In the genomic region with DNA sequence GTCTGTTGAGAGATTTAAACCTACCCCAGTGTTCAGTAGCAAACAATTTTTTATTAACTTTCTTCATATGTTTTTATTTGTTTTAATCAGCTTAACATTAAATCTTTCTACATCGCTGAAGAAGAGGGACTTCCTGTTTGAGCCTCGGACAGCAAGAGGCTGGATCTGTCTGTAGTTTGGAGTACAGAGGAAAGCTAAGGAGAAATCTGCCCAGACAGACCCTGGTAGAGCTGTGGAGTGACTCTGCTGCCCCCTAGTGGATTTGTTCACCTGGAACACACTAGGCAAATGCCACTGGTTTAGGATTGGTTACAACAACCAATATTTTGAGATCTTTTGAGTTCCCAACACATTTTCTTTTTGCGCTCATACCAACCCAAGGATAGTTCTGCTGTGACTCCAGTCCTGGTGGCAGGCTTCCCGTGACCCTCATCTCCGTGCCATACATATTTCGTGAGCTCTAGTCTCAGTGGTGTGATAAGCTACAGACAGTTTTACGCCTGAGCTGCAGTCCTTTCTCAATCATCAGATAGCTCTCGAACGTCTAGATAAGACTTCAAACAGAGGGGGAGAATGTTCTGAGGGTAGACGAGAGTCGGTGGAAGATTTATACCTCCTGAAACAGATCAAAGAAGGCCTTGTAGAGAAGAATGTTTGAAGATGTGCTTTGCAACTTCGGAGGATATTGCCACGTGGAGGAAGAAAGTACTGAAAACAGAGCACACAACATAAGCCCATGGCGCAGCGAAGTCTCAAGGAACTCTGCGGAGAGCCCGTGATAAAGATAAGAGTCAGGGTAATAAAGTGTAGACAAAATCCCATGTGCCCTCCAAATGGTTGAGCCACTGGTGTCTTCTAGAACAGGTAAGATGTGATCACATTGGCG, we compare ENCODE assay signal across 9 mouse cellular contexts.
A peak's percentile ranks its signal among the peaks of the same experiment; 100 is the strongest.
DNase-seq lines count a peak whose midpoint lies in the region; ATAC-seq lines count a peak whose summit lies in the region.
"Had no signal": no experiment of that assay in that cellular context is flagged by ENCODE, and none has a peak within 500 bp of the region (broad histone marks: within the 10 kb centered on the region; RNA-seq: fewer than 3 reads in every experiment).

No protein-coding gene starts in this region.

- ATAC-seq in heart, embryonic 14.5 days (ENCODE audit: insufficient number of reproducible peaks, insufficient read depth, low FRiP score, low read depth) = peak; percentile 75; the same call in 1 of the 2 replicates
- ATAC-seq in liver, embryonic 11.5 days (replicated peaks; ENCODE audit: low FRiP score) = peak; percentile 82
- ATAC-seq in stomach, embryonic 14.5 days (ENCODE audit: insufficient number of reproducible peaks, insufficient read depth, low FRiP score, low read depth) = peak; percentile 84; the same call in 1 of the 2 replicates

- H3K4me3 ChIP-seq in heart, embryonic 14.5 days (ENCODE audit: control insufficient read depth in 1 of 2, insufficient read depth in 1 of 2, low read depth in 1 of 2, low read length in 2 of 2) = peak overlapping the region in 1 of 2 experiments; percentile 13; a peak in 1 of 4 replicates
- no peak overlapping the region for H3K4me3 ChIP-seq in liver, embryonic 11.5 days (ENCODE audit: low read depth, low read length)
- H3K4me3 ChIP-seq in stomach, embryonic 14.5 days (ENCODE audit: low read depth, low read length) = no peak overlapping the region
- H3K4me3 ChIP-seq: erythroblast, embryonic 14.5 days had no signal

- no peaks in the 10 kb centered on the region for H3K9me3 ChIP-seq in heart, embryonic 14.5 days (ENCODE audit: control insufficient read depth, low read length)
- H3K9me3 ChIP-seq in liver, embryonic 11.5 days (ENCODE audit: control insufficient read depth, low read length) = no peaks in the 10 kb centered on the region
- no peaks in the 10 kb centered on the region for H3K9me3 ChIP-seq in stomach, embryonic 14.5 days (ENCODE audit: control insufficient read depth, low read depth, low read length)

- H3K9ac ChIP-seq in heart, embryonic 14.5 days (ENCODE audit: low read length) = peak overlapping the region; percentile 57
- H3K9ac ChIP-seq in liver, embryonic 11.5 days (ENCODE audit: low read depth, low read length) = no peak overlapping the region
- no peak overlapping the region for H3K9ac ChIP-seq in stomach, embryonic 14.5 days (replicated peaks; ENCODE audit: low read depth, low read length)

- no peaks in the 10 kb centered on the region for H3K36me3 ChIP-seq in heart, embryonic 14.5 days (ENCODE audit: control insufficient read depth, insufficient read depth, low read length)
- H3K36me3 ChIP-seq in liver, embryonic 11.5 days (ENCODE audit: control insufficient read depth, insufficient read depth, low read length) = no peaks in the 10 kb centered on the region
- H3K36me3 ChIP-seq in stomach, embryonic 14.5 days (ENCODE audit: control insufficient read depth, insufficient read depth, low read length) = no peaks in the 10 kb centered on the region

- H3K27me3 ChIP-seq in heart, embryonic 14.5 days (ENCODE audit: control insufficient read depth, insufficient read depth, low read length) = no peaks in the 10 kb centered on the region
- H3K27me3 ChIP-seq in liver, embryonic 11.5 days (replicated peaks; ENCODE audit: control insufficient read depth, insufficient read depth, low read length) = no peaks in the 10 kb centered on the region
- H3K27me3 ChIP-seq in stomach, embryonic 14.5 days (ENCODE audit: control insufficient read depth, insufficient read depth, low read length) = no peaks in the 10 kb centered on the region

- DNase-seq in CD4-positive, CD25-positive, alpha-beta regulatory T cell, adult 2 months (ENCODE audit: low read depth, low spot score) = peak; percentile 92
- peak; percentile 76 for DNase-seq in brain, embryonic 18.5 days (ENCODE audit: low read depth, low spot score)
- peak; percentile 68 for DNase-seq in fibroblast of lung, adult 2 months (ENCODE audit: low read depth)
- DNase-seq in kidney, postnatal 10 days = peak; percentile 91
- DNase-seq in liver, embryonic 11.5 days (ENCODE audit: low spot score) = peak; percentile 73
- DNase-seq in naive thymus-derived CD4-positive, alpha-beta T cell, adult 2 months (ENCODE audit: low read depth) = peak; percentile 93

- peak overlapping the region; percentile 63 for H3K4me2 ChIP-seq in heart, embryonic 14.5 days (ENCODE audit: low read length)
- peak overlapping the region; percentile 48 for H3K4me2 ChIP-seq in liver, embryonic 11.5 days
- H3K4me2 ChIP-seq in stomach, embryonic 14.5 days (replicated peaks; ENCODE audit: low read depth, low read length) = peak overlapping the region; percentile 22

- H3K4me1 ChIP-seq in heart, embryonic 14.5 days (ENCODE audit: control insufficient read depth in 2 of 2, insufficient read depth in 2 of 2, low read length in 2 of 2) = peaks cover 4 to 5% of the 10 kb centered on the region in 2 experiments; a peak in 1 of 4 replicates
- no peaks in the 10 kb centered on the region; the same call in 1 of the 2 replicates for H3K4me1 ChIP-seq in liver, embryonic 11.5 days (replicated peaks; ENCODE audit: control insufficient read depth, insufficient read depth, low read length)
- H3K4me1 ChIP-seq in stomach, embryonic 14.5 days (ENCODE audit: control insufficient read depth, insufficient read depth, low read length) = no peaks in the 10 kb centered on the region

- no peak overlapping the region for H3K27ac ChIP-seq in heart, embryonic 14.5 days (replicated peaks in 1 of 2; ENCODE audit: control insufficient read depth in 1 of 2, insufficient read depth in 1 of 2, low read depth in 2 of 2, low read length in 2 of 2)
- no peak overlapping the region for H3K27ac ChIP-seq in liver, embryonic 11.5 days (ENCODE audit: low read depth, low read length)
- no peak overlapping the region for H3K27ac ChIP-seq in stomach, embryonic 14.5 days (ENCODE audit: low read length)

- 17% methylated on average over 18 of the region's 18 CpGs for WGBS in heart, embryonic 14.5 days
- 22% methylated on average over 18 of the region's 18 CpGs for WGBS in liver, embryonic 11.5 days
- 24% methylated on average over 18 of the region's 18 CpGs for WGBS in stomach, embryonic 14.5 days
